In the genomic region with DNA sequence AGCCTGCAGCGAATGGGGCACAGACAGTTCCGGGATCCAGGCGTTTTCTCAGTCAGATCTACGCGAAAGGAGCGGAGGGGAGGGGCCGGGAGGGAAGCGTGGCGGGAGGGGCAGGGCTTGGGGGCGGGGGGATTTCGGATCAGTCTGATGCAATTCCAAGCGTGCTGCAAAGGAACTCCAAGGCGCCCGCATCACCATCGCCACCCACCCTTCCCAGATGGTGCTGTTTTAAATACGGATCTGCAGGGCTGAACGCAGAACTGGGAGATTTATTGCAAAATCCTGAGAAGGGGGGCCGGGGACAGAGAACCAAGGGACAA, we compare ENCODE assay signal across 7 mouse cellular contexts. TPM values are rescaled to one million over a fixed set of nuclear protein-coding genes. Genes with fewer than 3 reads are reported as not detected.
A peak's percentile ranks its signal among the peaks of the same experiment; 100 is the strongest.
DNase-seq lines count a peak whose midpoint lies in the region; ATAC-seq and TF ChIP-seq lines count a peak whose summit lies in the region.

No protein-coding gene starts in this region.

- 1% methylated on average over 18 of the region's 18 CpGs for WGBS in embryonic facial prominence, embryonic 13.5 days
- under 1% methylated on average over 18 of the region's 18 CpGs for WGBS in hindbrain, embryonic 14.5 days
- WGBS in limb, embryonic 11.5 days: 0% methylated on average over 17 of the region's 18 CpGs
- WGBS in neural tube, embryonic 12.5 days: under 1% methylated on average over 18 of the region's 18 CpGs
- WGBS in thymus, adult 2 months: 3% methylated on average over 18 of the region's 18 CpGs

- DNase-seq in MN1 (ENCODE audit: low spot score): peak; percentile 96
- DNase-seq in adrenal gland, postnatal 25 days: peak; percentile 34
- peak; percentile 82 for DNase-seq in hindbrain, embryonic 14.5 days (ENCODE audit: low spot score)
- peak; percentile 83 for DNase-seq in limb, embryonic 11.5 days (ENCODE audit: low spot score)
- DNase-seq in thymus, adult 2 months: no peak

- peak overlapping the region; percentile 51 for H3K4me3 ChIP-seq in embryonic facial prominence, embryonic 13.5 days
- peak overlapping the region; percentile 62 for H3K4me3 ChIP-seq in hindbrain, embryonic 14.5 days (replicated peaks; ENCODE audit: low read length)
- peak overlapping the region; percentile 57 for H3K4me3 ChIP-seq in limb, embryonic 11.5 days (ENCODE audit: low read depth, low read length)
- peak overlapping the region; percentile 65 for H3K4me3 ChIP-seq in neural tube, embryonic 12.5 days
- no peak overlapping the region for H3K4me3 ChIP-seq in thymus, adult 2 months (ENCODE audit: control insufficient read depth, insufficient read depth, low read length)

- no peak for TF ChIP-seq CTCF in thymus, adult 2 months (IDR thresholded peaks at IDR 0.05; ENCODE audit: borderline replicate concordance, control insufficient read depth, extremely low read depth, insufficient read depth, low read length, poor library complexity)

- TF ChIP-seq POLR2A in thymus, adult 2 months (IDR thresholded peaks at IDR 0.05; ENCODE audit: control insufficient read depth, extremely low read depth, insufficient read depth, low read length, poor library complexity): no peak

- H3K4me2 ChIP-seq in embryonic facial prominence, embryonic 13.5 days: peak overlapping the region; percentile 95
- H3K4me2 ChIP-seq in hindbrain, embryonic 14.5 days (replicated peaks): peak overlapping the region; percentile 93
- peak overlapping the region; percentile 98 for H3K4me2 ChIP-seq in limb, embryonic 11.5 days (ENCODE audit: low read depth, severe bottlenecking)
- H3K4me2 ChIP-seq in neural tube, embryonic 12.5 days (replicated peaks): peak overlapping the region; percentile 94

- peaks cover 60% of the 10 kb centered on the region for H3K27me3 ChIP-seq in embryonic facial prominence, embryonic 13.5 days
- peaks cover 36% of the 10 kb centered on the region for H3K27me3 ChIP-seq in hindbrain, embryonic 14.5 days (ENCODE audit: control insufficient read depth, insufficient read depth, low read length)
- H3K27me3 ChIP-seq in limb, embryonic 11.5 days (ENCODE audit: control insufficient read depth, insufficient read depth, low read length): peaks cover 41% of the 10 kb centered on the region
- H3K27me3 ChIP-seq in neural tube, embryonic 12.5 days (replicated peaks): peaks cover 40% of the 10 kb centered on the region
- H3K27me3 ChIP-seq in thymus, adult 2 months (ENCODE audit: control insufficient read depth, insufficient read depth, low read length): peaks cover 4% of the 10 kb centered on the region; the same call in 1 of the 2 replicates

- no peaks in the 10 kb centered on the region for H3K9me3 ChIP-seq in embryonic facial prominence, embryonic 13.5 days
- no peaks in the 10 kb centered on the region for H3K9me3 ChIP-seq in hindbrain, embryonic 14.5 days (ENCODE audit: control insufficient read depth, low read length)
- no peaks in the 10 kb centered on the region for H3K9me3 ChIP-seq in limb, embryonic 11.5 days (ENCODE audit: control insufficient read depth, low read length)
- no peaks in the 10 kb centered on the region for H3K9me3 ChIP-seq in neural tube, embryonic 12.5 days

- peak overlapping the region; percentile 61 for H3K9ac ChIP-seq in embryonic facial prominence, embryonic 13.5 days
- peak overlapping the region; percentile 87 for H3K9ac ChIP-seq in hindbrain, embryonic 14.5 days
- H3K9ac ChIP-seq in limb, embryonic 11.5 days (ENCODE audit: low read length): peak overlapping the region; percentile 22
- peak overlapping the region; percentile 67; the same call in 1 of the 2 replicates for H3K9ac ChIP-seq in neural tube, embryonic 12.5 days

- peaks cover 31% of the 10 kb centered on the region for H3K4me1 ChIP-seq in embryonic facial prominence, embryonic 13.5 days
- peaks cover 25% of the 10 kb centered on the region for H3K4me1 ChIP-seq in hindbrain, embryonic 14.5 days (replicated peaks; ENCODE audit: control insufficient read depth, insufficient read depth, low read length)
- peaks cover 13% of the 10 kb centered on the region for H3K4me1 ChIP-seq in limb, embryonic 11.5 days (ENCODE audit: control insufficient read depth, insufficient read depth, low read length)
- peaks cover 22% of the 10 kb centered on the region for H3K4me1 ChIP-seq in neural tube, embryonic 12.5 days
- no peaks in the 10 kb centered on the region for H3K4me1 ChIP-seq in thymus, adult 2 months (replicated peaks; ENCODE audit: control insufficient read depth, insufficient read depth, low read length)

- H3K36me3 ChIP-seq in embryonic facial prominence, embryonic 13.5 days: no peaks in the 10 kb centered on the region
- no peaks in the 10 kb centered on the region for H3K36me3 ChIP-seq in hindbrain, embryonic 14.5 days (replicated peaks; ENCODE audit: control insufficient read depth, insufficient read depth)
- no peaks in the 10 kb centered on the region for H3K36me3 ChIP-seq in limb, embryonic 11.5 days (ENCODE audit: control insufficient read depth, insufficient read depth, low read length)
- no peaks in the 10 kb centered on the region for H3K36me3 ChIP-seq in neural tube, embryonic 12.5 days
- no peaks in the 10 kb centered on the region for H3K36me3 ChIP-seq in thymus, adult 2 months (ENCODE audit: control insufficient read depth, insufficient read depth, low read length)

- H3K27ac ChIP-seq in embryonic facial prominence, embryonic 13.5 days: no peak overlapping the region
- peak overlapping the region; percentile 98 for H3K27ac ChIP-seq in hindbrain, embryonic 14.5 days
- no peak overlapping the region for H3K27ac ChIP-seq in limb, embryonic 11.5 days (replicated peaks; ENCODE audit: low read depth, low read length)
- H3K27ac ChIP-seq in neural tube, embryonic 12.5 days: peak overlapping the region; percentile 82; the same call in 1 of the 2 replicates
- H3K27ac ChIP-seq in thymus, adult 2 months (ENCODE audit: control insufficient read depth, insufficient read depth, low read length): no peak overlapping the region

- 0 out of 2 replicates have a peak, but pooled peaks have one; percentile 66 for ATAC-seq in embryonic facial prominence, embryonic 13.5 days (ENCODE audit: insufficient number of reproducible peaks, insufficient read depth, low FRiP score, low TSS enrichment, low read depth)
- peak; percentile 94 for ATAC-seq in hindbrain, embryonic 14.5 days (ENCODE audit: low FRiP score)
- ATAC-seq in limb, embryonic 11.5 days (ENCODE audit: insufficient number of reproducible peaks, low FRiP score, low TSS enrichment, low read depth): peak; percentile 87
- peak; percentile 89 for ATAC-seq in neural tube, embryonic 12.5 days (ENCODE audit: low FRiP score, low read depth)

RNA-seq across cellular contexts. Expression of a gene that starts 3.5 kb away (rescaled TPM):
- 0.21 TPM in 1 of 2 replicates, not detected in the other for total RNA-seq in adrenal gland, postnatal 25 days (2021)
- polyA plus RNA-seq in embryonic facial prominence, embryonic 13.5 days (2015; fragmentation: Nextera tagmentation; extraction: Ambion mirVana): 4.7 and 5.1 TPM in 2 replicates
- polyA plus RNA-seq in hindbrain, embryonic 14.5 days (2014; fragmentation: Nextera tagmentation; extraction: Ambion mirVana): 4.2 and 5.3 TPM in 2 replicates
- 5.9 and 6.8 TPM in 2 replicates for polyA plus RNA-seq in limb, embryonic 11.5 days (2014; fragmentation: Nextera tagmentation; extraction: Ambion mirVana)
- 1.9 and 2.7 TPM in 2 replicates for polyA plus RNA-seq in neural tube, embryonic 12.5 days (2016; fragmentation: Nextera tagmentation; extraction: Ambion mirVana)
- 0.17 and 0.24 TPM in 2 replicates for polyA plus RNA-seq in thymus, adult 2 months (2012; rRNA removed)

Comparison
In these comparisons a context has a peak if more than half of its experiments do, and no peak if none do; other contexts are left out.
1. H3K27ac ChIP-seq: peak in hindbrain, embryonic 14.5 days (single experiment) and neural tube, embryonic 12.5 days (single experiment); none in embryonic facial prominence, embryonic 13.5 days (single experiment), limb, embryonic 11.5 days (single experiment) and thymus, adult 2 months (single experiment).
2. H3K9ac ChIP-seq: peak in every context shown above with its lines; median percentile 87 in hindbrain, embryonic 14.5 days; 67 in neural tube, embryonic 12.5 days; 61 in embryonic facial prominence, embryonic 13.5 days; 22 in limb, embryonic 11.5 days.
3. Peak in every context shown above with its lines, with median percentiles within 50 percentile points of each other: ATAC-seq and H3K4me2 ChIP-seq.